Mouse (Mus musculus) G1E (cell line): ENCODE measurements around the gene Glp2r. TPM values are rescaled to one million over a fixed set of nuclear protein-coding genes. Genes with fewer than 3 reads are reported as not detected.

ENCODE experiments used
- ATAC-seq: 2 replicates; pipeline ENCODE4 v1.8.0; 2016; ENCODE audit warnings: mild to moderate bottlenecking; ENCODE audit not compliant: insufficient number of reproducible peaks, poor library complexity, low FRiP score, severe bottlenecking; ENCODE audit errors: extremely low read depth
- DNase-seq: peaks from one replicate; pipeline ENCODE4 v3.0.0; 2012; ENCODE audit warnings: low spot score
- H3K27me3 ChIP-seq: 2 replicates; pipeline ENCODE4 v1.6.1; 2012; ENCODE audit warnings: mild to moderate bottlenecking, low read length, inconsistent platforms; ENCODE audit not compliant: insufficient read depth
- H3K36me3 ChIP-seq: replicated peaks from 2 replicates; pipeline ENCODE3; 2012; ENCODE audit warnings: mild to moderate bottlenecking, inconsistent platforms
- H3K4me1 ChIP-seq: 2 replicates; pipeline ENCODE4 v1.6.1; 2012; ENCODE audit warnings: low read depth, low read length, inconsistent platforms, mixed read lengths; ENCODE audit not compliant: insufficient read depth
- H3K4me3 ChIP-seq: 2 replicates; pipeline ENCODE4 v1.5.1; 2012; ENCODE audit warnings: low read depth, mild to moderate bottlenecking, inconsistent platforms, low read length, moderate library complexity, mixed read lengths
- H3K9me3 ChIP-seq: replicated peaks from 2 replicates; pipeline ENCODE4 v1.6.1; 2012; ENCODE audit warnings: inconsistent platforms
- CTCF ChIP-seq: IDR thresholded peaks from 2 replicates; pipeline ENCODE4 v1.5.1; 2012; ENCODE audit warnings: low read depth, low read length, inconsistent platforms, mixed read lengths
- GATA1 ChIP-seq: IDR thresholded peaks from 2 replicates; pipeline ENCODE4 v1.6.1; 2012; ENCODE audit warnings: borderline replicate concordance, low read length, inconsistent platforms, mixed read lengths
- GATA2 ChIP-seq: IDR thresholded peaks from 2 replicates; pipeline ENCODE4 v1.6.1; 2012; ENCODE audit warnings: low read depth, low read length, inconsistent platforms, borderline replicate concordance
- POLR2AphosphoS5 ChIP-seq: IDR thresholded peaks from 2 replicates; pipeline ENCODE4 v1.6.1; 2012; ENCODE audit warnings: low read depth, low read length, inconsistent platforms; ENCODE audit not compliant: insufficient replicate concordance
- TAL1 ChIP-seq: conservative IDR thresholded peaks from 2 replicates; pipeline ENCODE4 v1.6.1; 2012; ENCODE audit warnings: low read depth, low read length, inconsistent platforms, mixed read lengths
- polyA plus RNA-seq: library from polyadenylated mRNA; stranded (reverse); fragments of >175 nt; gene quantifications from 2 replicates; pipeline ENCODE4 v1.2.3, GENCODE M21; 2012
- total RNA-seq, 2 experiments: library from RNA; stranded (forward) in 1 of 2; stranded (reverse) in 1 of 2; fragments of 200-1000 nt in 1 of 2; fragments of >200 nt in 1 of 2; fragmentation: Nextera tagmentation in 1 of 2; gene quantifications; 2 replicates each; pipeline ENCODE4 v1.2.3; 2014 to 2017

Gene Glp2r
- total and polyA plus RNA-seq, 3 experiments, result 0.05 TPM; not detected in 2

DNA sequence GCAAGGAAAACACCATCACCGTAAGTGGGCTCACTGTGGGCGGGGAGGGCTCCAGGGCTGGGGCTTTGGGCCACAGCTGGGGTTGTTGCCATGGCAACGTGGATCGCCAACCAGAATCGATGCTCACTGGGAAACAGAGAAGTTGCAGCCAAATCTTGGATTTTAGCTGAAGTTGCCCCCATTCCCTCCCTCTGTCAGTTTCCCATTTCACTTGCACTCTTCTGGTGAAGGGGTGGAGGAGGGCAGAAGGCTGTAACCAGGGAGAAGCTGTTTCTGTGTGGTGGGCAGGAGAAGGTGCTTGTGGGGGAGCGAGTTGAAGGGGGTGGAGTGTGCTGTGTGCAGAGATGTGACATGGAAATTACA is 118.1 kb downstream of the Glp2r start:
- Histone ChIP-seq H3K27me3 (no peaks in the 10 kb centered on the region), H3K4me1 (no peaks in the 10 kb centered on the region)

GRCm38 (mm10) chr11:67652194-67652892 is 118.6 kb downstream of the Glp2r start:
- H3K9me3 ChIP-seq, result peaks cover 91% of the 10 kb centered on the region
- TF ChIP-seq POLR2AphosphoS5 (no peak), GATA1 (no peak)

More for the DNA sequence above, 118.1 kb downstream of the Glp2r start:
- Histone ChIP-seq H3K4me3 (no peak overlapping the region), H3K36me3 (no peaks in the 10 kb centered on the region), H3K9me3 (peaks cover 91% of the 10 kb centered on the region)
- no peak for ATAC-seq
- no peak for DNase-seq
- TF ChIP-seq TAL1 (no peak), POLR2AphosphoS5 (no peak), CTCF (no peak), GATA1 (no peak), GATA2 (no peak)

GRCm38 (mm10) chr11:67651731-67652130 is 119.2 kb downstream of the Glp2r start:
- Histone ChIP-seq H3K4me1 (no peaks in the 10 kb centered on the region), H3K27me3 (no peaks in the 10 kb centered on the region), H3K4me3 (no peak overlapping the region), H3K36me3 (no peaks in the 10 kb centered on the region), H3K9me3 (peaks cover 91% of the 10 kb centered on the region)
- TF ChIP-seq TAL1 (no peak), GATA1 (no peak), GATA2 (no peak), POLR2AphosphoS5 (no peak), CTCF (no peak)
- ATAC-seq (no peak), DNase-seq (no peak)

More at GRCm38 (mm10) chr11:67652194-67652892, 118.6 kb downstream of the Glp2r start:
- Histone ChIP-seq H3K4me1 (no peaks in the 10 kb centered on the region), H3K4me3 (no peak overlapping the region), H3K36me3 (no peaks in the 10 kb centered on the region), H3K27me3 (no peaks in the 10 kb centered on the region)
- ATAC-seq, result no peak
- DNase-seq, result no peak

DNA sequence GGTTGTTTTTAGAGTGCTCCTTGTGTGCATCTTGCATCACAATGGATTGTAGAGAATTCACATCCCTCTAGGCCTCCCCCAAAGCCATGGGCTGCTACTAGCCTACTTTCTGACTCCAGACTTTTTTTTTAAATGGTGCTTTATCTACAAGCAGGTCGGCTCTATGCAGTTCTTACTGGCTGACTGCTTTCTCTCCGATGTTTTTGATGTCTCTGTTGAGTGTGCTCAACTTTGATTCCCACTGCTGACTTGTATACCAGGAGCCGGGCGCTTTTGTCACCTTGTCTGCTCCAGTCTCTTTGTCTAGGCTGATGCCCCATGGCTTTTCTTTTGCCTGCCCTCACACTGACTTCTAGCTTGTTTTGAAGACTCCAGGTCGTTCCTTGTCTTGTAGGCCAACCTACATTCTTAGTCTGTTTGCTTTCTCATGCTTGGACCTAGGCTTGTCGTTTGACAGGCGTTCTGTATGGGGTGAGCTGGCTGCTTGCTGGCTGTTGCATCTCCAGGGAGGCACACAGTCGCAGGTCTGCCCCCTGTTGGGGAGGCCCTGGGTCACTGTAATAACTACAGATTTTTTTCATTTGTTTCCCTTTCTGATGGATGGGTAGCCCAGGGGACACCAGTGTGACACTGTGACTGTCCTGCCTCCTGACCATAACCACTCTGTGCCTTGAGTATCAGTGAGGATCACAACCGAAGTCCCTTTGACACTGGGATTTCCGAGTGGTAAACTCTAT is 120.8 kb downstream of the Glp2r start:
- Histone ChIP-seq H3K36me3 (no peaks in the 10 kb centered on the region), H3K9me3 (peaks cover 86% of the 10 kb centered on the region), H3K27me3 (no peaks in the 10 kb centered on the region), H3K4me1 (no peaks in the 10 kb centered on the region), H3K4me3 (no peak overlapping the region)
- no peak for TF ChIP-seq TAL1
- no peak for TF ChIP-seq CTCF
- TF ChIP-seq GATA2, result no peak
- TF ChIP-seq GATA1, result no peak
- no peak for TF ChIP-seq POLR2AphosphoS5
- DNase-seq, result no peak
- ATAC-seq, result no peak

- H3K4me1 ChIP-seq, result no peaks in the 10 kb centered on the region
- TF ChIP-seq POLR2AphosphoS5 (no peak), TAL1 (no peak), GATA1 (no peak), GATA2 (no peak), CTCF (no peak)
- no peak for DNase-seq
These were observed 122.1 kb downstream of the Glp2r start for GRCm38 (mm10) chr11:67648651-67649407.

DNA sequence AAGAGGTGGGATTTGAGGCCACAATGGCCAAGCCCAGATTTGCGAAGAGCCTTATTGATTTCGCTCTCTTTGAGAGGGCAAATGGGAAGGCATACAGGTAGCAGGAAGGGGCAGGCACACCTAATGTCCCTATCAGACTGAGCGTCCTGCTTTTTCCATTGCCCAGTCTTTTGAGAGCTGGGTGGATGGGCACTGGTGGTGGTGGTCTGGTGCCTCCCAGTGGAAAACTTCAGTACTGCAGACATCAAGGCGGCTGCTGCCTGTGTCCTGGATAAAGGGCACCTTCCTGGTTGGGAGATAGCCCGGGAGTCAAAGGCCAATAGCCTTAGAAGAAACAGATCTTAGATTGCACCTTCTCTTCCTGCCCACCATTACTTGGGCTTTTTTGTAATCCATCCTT is 123.2 kb downstream of the Glp2r start:
- ATAC-seq (no peak), DNase-seq (no peak)
- H3K4me3 ChIP-seq, result no peak overlapping the region
- H3K36me3 ChIP-seq, result no peaks in the 10 kb centered on the region
- peaks cover 84% of the 10 kb centered on the region for H3K9me3 ChIP-seq
- no peaks in the 10 kb centered on the region for H3K27me3 ChIP-seq
- H3K4me1 ChIP-seq, result no peaks in the 10 kb centered on the region
- no peak for TF ChIP-seq POLR2AphosphoS5
- TF ChIP-seq TAL1, result no peak
- no peak for TF ChIP-seq GATA2
- no peak for TF ChIP-seq GATA1
- TF ChIP-seq CTCF, result no peak

More at GRCm38 (mm10) chr11:67648651-67649407, 122.1 kb downstream of the Glp2r start:
- no peak for ATAC-seq
- H3K9me3 ChIP-seq, result peaks cover 83% of the 10 kb centered on the region
- no peak overlapping the region for H3K4me3 ChIP-seq
- no peaks in the 10 kb centered on the region for H3K36me3 ChIP-seq
- H3K27me3 ChIP-seq, result no peaks in the 10 kb centered on the region
